Mouse (Mus musculus) intestine, embryonic 14.5 days (tissue): ENCODE results near the gene Olfr784. TPM values are rescaled to one million over a fixed set of nuclear protein-coding genes. Genes with fewer than 3 reads are reported as not detected.

Experiments
- polyA plus RNA-seq: library from polyadenylated mRNA; unstranded; fragments of >200 nt; fragmentation: Nextera tagmentation; extraction: Ambion mirVana; gene quantifications from 2 replicates; pipeline ENCODE4 v1.2.1, GENCODE M21; 2014

The Olfr784 gene
- polyA plus RNA-seq, 1 experiment from 2014 or later = 0.20 TPM

Other genes with a start within 250 kb of the Olfr784 start
- not detected in 2 replicates for gene Olfr770, start 245.1 kb upstream of the Olfr784 start, polyA plus RNA-seq
- gene Olfr771, start 219.3 kb upstream of the Olfr784 start, polyA plus RNA-seq = not detected in 2 replicates
- not detected in 2 replicates for gene Olfr772, start 206.2 kb upstream of the Olfr784 start, polyA plus RNA-seq
- gene Olfr773, start 196.7 kb upstream of the Olfr784 start, polyA plus RNA-seq = not detected in 2 replicates
- gene Olfr774, start 147.9 kb upstream of the Olfr784 start, polyA plus RNA-seq = not detected in 2 replicates
- gene Olfr775, start 135.7 kb upstream of the Olfr784 start, polyA plus RNA-seq = not detected in 2 replicates
- not detected in 2 replicates for gene Olfr776, start 125.0 kb upstream of the Olfr784 start, polyA plus RNA-seq
- gene Olfr777, start 112.6 kb upstream of the Olfr784 start, polyA plus RNA-seq = not detected in 2 replicates
- not detected in 2 replicates for gene Olfr780, start 66.0 kb upstream of the Olfr784 start, polyA plus RNA-seq
- not detected in 2 replicates for gene Olfr781, start 55.2 kb upstream of the Olfr784 start, polyA plus RNA-seq
- not detected in 2 replicates for gene Olfr782, start 35.2 kb upstream of the Olfr784 start, polyA plus RNA-seq
- not detected in 2 replicates for gene Olfr785, start 21.3 kb downstream of the Olfr784 start, polyA plus RNA-seq
- not detected in 2 replicates for gene Olfr786, start 43.2 kb downstream of the Olfr784 start, polyA plus RNA-seq
- gene Olfr787, start 77.8 kb downstream of the Olfr784 start, polyA plus RNA-seq = not detected in 2 replicates
- not detected in 2 replicates for gene Olfr788, start 86.9 kb downstream of the Olfr784 start, polyA plus RNA-seq
- gene Olfr789, start 100.7 kb downstream of the Olfr784 start, polyA plus RNA-seq = not detected in 2 replicates
- not detected in 2 replicates for gene Olfr790, start 114.4 kb downstream of the Olfr784 start, polyA plus RNA-seq
- not detected in 2 replicates for gene Olfr791, start 137.7 kb downstream of the Olfr784 start, polyA plus RNA-seq
- not detected in 2 replicates for gene Olfr792, start 155.1 kb downstream of the Olfr784 start, polyA plus RNA-seq
- gene Olfr794, start 183.6 kb downstream of the Olfr784 start, polyA plus RNA-seq = not detected in 2 replicates
- gene Olfr796, start 228.5 kb downstream of the Olfr784 start, polyA plus RNA-seq = not detected in 2 replicates
- not detected in 2 replicates for gene Olfr798, start 243.9 kb downstream of the Olfr784 start, polyA plus RNA-seq